Mouse (Mus musculus) mature B cell (primary cell): Measurements from ENCODE around the gene Gpr18.
"Not testable (repeated sequence)": the region's sequence is repeated elsewhere in the genome, so short reads cannot be mapped to it uniquely, and the experiment has no call there.

Source experiments
- in situ Hi-C: fragments of 300-500 bp; cut with MboI; formaldehyde crosslinking; loops from 2 replicates; pipeline ENCODE4 v1.14.3; 2019

Gpr18 gene

DNA sequence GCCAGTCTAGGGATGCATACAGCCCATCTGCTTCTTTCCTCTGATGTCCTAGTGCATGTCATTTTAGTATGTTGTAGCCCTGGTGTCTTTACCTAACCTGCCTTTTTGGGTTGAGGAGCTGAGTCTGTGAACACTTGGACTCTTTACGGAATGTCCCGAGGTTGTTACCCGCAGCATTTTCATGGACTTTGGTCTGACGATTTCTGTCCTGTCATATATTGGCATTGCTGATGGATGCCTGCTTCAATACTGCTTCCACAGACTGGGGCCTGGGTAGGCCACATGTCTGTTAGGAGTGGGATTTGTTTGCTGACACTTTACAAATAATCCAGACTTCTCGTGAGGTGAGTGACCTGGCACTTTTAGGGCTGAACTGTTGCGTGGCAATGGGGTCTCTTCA, 21.8 kb downstream of the Gpr18 start:
- in situ Hi-C loops, result no loop called here

- in situ Hi-C loops, result no loop called here
Observed at GRCm38 (mm10) chr14:121884150-121884797, 31.3 kb downstream of the Gpr18 start.

GRCm38 (mm10) chr14:121881211-121881610, 34.4 kb downstream of the Gpr18 start:
- in situ Hi-C loops, result no loop called here

- in situ Hi-C loops, result no loop called here
Observed at GRCm38 (mm10) chr14:121879266-121879840, 36.2 kb downstream of the Gpr18 start.

DNA sequence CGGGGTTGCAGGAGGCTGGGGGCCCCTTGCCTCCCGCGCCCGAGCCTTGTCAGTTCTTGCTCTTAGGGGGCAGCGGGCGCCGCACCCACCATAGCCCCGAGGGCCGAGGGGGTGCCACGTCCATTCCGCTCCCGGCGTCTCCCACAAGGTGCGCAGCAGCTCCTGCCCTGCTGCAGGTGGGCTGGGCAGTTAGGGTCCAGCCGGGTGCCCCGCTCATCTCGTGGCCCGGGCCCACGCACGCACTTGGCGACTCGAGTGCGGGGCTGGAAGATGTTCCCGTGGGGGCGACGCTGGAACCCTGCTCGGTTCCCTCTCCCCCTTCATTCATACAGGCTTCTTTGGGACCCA, 36.7 kb downstream of the Gpr18 start:
- in situ Hi-C loops, result no loop called here

DNA sequence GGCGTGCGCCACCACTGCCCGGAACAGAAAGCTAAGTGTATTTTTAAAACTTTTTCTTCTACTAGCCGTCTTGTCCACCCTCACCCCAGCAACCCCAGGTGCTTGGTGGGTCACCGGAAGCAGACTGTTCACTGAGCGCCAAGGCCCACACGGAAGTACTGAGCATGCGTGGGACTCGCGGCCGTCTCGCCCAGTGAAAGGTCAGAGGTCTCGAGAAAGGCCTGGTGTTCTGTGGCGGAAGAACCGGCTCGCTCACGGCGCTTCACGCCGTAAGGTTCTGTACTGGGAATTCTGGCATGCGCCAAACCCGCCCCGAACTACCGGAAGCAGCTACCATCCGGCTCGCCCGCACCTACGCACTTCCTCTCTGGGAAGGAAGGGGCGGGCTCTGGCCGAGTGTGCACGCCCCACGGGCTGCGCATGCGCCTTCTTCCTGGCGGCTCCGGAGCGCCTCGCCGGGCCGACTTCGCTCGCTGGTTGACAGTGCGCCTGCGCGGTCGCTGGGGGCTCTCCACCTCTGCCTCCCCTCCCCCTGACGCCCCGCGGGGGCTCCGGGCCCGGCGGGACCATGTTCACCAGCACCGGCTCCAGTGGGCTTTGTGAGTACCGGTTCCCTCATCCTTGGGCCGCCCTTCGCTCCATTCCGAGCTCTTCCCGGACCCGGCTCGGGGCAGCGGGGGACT, 37.3 kb downstream of the Gpr18 start, which contains the start of gene Ubac2:
Ubac2 (plus strand) TSS at position 445 of the 683 bp plus-strand sequence.
- in situ Hi-C loops, result no loop called here

DNA sequence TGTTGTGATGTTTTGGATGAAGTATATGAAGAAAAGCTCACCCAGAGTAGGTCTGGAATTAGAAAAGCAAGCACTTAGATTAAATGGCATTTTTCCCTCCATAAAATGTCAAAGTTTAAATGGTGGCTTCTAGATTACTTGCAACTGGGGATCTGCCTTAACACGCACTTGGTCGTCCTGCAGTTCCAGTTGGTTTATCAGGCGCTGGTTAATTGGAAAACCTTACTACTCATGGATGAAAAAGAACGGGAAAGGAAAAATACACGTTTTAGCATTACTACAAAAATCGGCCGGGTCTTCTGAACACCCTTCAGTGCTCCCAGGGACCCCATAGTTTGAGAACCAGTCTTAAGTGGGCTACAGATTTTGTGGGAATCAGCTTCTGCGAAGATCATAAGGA, 37.9 kb downstream of the Gpr18 start:
- in situ Hi-C loops, result no loop called here

DNA sequence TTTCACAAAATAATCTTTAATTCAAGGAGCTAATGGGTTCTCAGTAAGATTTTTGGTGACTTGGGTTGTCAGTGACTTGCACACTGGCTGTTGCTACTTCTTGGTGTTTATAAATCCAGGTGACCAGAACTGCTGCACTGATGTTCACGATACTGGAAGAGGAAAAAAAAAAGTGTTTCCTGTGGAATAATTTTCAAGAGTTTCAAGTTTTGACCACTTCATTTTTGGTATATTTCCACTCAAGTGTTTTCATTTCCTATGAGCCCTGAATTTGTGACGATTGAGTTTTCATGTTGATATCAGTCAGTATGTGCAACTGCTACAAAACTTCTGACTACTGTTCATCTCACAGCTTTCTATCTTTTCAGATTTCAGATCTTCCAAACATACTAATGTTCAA, 38.7 kb downstream of the Gpr18 start:
- in situ Hi-C loops, result no loop called here

- in situ Hi-C loops, result not testable (repeated sequence)
Observed at GRCm38 (mm10) chr14:121876190-121876589, 39.4 kb downstream of the Gpr18 start.

GRCm38 (mm10) chr14:121873646-121874045, 41.9 kb downstream of the Gpr18 start:
- in situ Hi-C loops, result no loop called here

GRCm38 (mm10) chr14:121873172-121873571, 42.4 kb downstream of the Gpr18 start:
- in situ Hi-C loops, result no loop called here

DNA sequence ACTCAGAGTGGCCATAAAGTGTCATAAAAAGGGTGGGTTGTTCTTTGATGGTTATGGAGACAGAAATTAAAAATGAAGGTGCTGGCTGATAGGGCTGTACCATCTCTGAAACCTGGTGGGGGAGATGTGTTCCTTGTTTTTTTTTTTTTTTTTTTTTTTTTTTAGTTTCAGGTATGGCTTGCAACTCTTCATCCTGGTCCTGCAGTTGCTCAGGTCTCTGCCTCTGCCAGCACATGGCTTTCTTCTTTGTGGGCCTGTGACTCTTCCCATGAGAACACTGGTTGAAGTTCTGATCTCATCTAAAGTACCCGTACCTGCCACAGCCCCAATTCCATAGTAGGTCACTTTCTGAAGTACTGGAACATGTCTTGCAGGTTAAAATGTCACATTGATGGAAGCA, 42.8 kb downstream of the Gpr18 start:
- in situ Hi-C loops, result no loop called here

- in situ Hi-C loops, result loop anchor here (5.0 kb wide), 2 partner anchors 53 to 193 kb away; no protein-coding TSS in a partner anchor
Observed at GRCm38 (mm10) chr14:121869111-121869510, 46.5 kb downstream of the Gpr18 start.

DNA sequence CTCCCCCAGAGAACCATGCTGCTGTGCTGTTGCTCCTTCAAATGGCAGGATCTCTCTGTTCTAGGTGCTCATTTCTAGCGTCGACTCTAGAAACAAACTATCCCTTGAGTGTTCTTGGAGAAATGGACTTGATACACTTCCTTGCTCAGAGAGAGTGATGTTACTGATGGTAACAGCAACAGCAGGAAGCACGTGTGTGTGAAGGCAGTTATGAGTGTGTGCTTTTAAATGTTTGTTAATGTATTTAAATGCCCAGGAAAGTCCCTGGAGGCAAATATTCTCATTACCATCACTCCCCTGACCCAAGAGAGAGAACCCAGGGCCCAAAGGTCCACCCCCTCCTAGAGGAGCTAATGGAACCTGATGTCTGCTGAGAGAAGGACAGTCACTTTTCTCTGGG, 49.0 kb downstream of the Gpr18 start:
- in situ Hi-C loops, result loop anchor here (5.0 kb wide), 2 partner anchors 56 to 196 kb away; no protein-coding TSS in a partner anchor

DNA sequence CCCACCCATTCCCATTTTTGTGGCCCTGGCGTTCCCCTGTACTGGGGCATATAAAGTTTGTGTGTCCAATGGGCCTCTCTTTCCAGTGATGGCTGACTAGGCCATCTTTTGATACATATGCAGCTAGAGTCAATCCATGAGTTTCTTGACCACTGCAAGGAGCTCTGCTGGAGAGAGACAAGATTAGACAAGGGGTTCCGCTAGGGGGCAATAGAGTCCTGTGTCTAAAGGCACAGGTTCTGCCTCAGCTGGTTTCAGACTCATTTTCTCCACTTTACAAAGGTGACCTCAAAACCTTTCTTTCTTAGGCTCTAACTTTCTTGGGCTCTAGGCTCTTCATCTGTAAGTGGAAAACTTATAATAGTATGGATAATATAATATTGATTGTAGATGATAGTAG, 50.4 kb downstream of the Gpr18 start:
- in situ Hi-C loops, result loop anchor here (5.0 kb wide), 2 partner anchors 57 to 197 kb away; no protein-coding TSS in a partner anchor
